Mouse (Mus musculus): ENCODE measurements around the gene Slc16a5. TPM values are rescaled to one million over a fixed set of nuclear protein-coding genes. Genes with fewer than 3 reads are reported as not detected.

Slc16a5 gene
- 10 to 100 TPM in 1 of 2 experiments, 1 to 10 TPM in 1; 2.6 to 13.6 TPM for polyA plus RNA-seq (2017; shearing (Covaris generic))

DNA sequence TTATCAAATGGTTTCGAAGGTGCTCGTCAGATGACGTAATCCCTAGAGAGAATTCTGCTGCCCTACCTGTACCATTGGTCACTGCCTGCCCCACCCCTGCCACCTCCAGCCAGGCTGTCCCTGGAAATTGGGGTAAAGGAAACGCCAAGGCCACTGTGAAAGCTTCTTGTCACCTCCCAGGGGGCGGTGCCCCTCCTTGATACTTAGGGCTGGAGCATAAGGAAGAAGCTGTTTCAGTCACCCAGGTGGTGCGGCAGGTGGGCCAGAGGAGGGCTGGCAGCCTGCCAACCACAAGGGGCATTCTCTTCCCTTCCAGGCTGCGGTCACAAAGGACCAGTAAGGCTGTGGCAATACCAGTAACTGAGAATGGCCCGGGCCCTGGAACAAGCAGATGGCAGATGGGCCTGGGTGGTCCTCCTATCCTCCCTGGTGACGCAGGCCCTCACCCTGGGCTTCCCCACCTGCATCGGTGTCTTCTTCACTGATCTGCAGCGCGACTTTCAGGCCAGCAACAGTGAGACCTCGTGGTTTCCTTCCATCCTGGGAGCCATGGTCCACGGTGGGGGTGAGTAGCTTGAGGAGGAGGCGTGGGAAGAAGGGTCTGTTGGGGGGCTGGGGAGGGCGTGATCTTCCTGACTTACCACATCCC is at the start of gene Slc16a5:
Gene Slc16a5, plus strand, starts transcription at position 232 of the 649 bp plus-strand sequence.

DNA sequence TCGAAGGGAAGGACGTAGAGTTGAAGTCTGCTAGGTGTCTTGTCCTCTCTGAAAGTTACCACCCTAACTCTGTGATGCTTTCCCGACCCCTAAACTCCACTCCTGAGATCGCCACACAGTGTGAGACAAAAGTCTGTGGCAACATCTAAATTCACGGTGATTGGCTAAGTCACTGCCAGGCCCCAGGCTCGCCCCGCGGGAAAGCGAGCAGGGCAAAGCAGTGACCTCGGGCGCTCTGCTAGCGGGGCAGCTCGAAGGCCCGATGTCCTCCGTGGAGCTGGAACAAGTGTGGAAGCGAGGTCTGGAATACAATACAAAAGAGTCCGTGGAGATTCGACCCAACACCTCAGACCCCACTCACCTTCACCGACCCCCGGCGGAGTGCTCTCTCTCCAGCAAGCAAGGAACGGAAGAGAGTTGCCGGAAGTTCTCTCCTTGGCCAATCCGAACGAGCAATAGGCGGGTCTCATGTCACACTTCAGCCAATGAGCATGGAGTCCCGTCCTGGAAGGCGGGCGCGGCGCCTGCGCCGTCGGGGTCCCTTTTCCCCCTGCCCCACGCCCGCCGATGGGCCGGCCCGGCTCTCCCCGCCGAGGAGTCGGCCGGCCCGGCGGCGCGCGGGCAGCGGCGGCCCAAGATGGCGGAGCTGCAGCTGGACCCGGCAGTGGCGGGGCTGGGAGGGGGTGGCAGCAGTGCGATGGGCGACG is 42.6 kb upstream of the Slc16a5 start, which contains the start of the genes Atp5h and Kctd2:
Gene Atp5h, minus strand, starts transcription at position 432 of the 707 bp plus-strand sequence.
Gene Kctd2, plus strand, starts transcription at position 598 of the 707 bp plus-strand sequence.

DNA sequence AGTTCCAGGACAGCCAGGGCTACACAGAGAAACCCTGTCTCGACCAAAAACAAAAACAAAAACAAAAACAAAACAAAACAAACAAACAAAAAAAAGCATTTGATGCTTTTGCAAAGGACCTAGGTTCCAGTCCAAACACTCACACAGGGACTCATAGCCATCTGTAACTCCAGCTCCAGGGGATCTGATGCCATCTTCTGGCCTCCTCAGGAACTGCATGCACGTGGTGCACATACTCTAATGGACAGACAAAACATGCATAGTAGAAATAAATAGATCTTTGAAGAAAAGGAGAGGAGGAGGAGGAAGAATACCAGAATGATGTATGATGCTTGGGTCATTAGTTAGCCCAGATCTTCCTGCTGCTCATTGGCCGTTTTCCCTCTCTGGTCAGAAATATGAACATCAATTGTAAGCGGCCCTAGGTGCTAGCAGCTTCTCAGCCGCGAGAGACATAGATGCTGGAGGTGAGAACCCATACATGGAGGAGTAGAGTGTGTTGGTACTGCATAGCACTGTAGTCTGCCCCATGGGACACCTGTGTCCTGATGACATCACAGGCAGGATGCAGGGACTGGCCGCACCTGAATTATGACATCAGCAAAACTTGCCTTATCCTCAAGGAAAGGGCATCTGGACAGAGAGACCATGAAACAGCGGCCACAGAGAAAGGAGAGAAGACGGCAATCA is 22.2 kb upstream of the Slc16a5 start, which contains the start of gene Trim80:
Gene Trim80, plus strand, starts transcription at position 640 of the 690 bp plus-strand sequence.

DNA sequence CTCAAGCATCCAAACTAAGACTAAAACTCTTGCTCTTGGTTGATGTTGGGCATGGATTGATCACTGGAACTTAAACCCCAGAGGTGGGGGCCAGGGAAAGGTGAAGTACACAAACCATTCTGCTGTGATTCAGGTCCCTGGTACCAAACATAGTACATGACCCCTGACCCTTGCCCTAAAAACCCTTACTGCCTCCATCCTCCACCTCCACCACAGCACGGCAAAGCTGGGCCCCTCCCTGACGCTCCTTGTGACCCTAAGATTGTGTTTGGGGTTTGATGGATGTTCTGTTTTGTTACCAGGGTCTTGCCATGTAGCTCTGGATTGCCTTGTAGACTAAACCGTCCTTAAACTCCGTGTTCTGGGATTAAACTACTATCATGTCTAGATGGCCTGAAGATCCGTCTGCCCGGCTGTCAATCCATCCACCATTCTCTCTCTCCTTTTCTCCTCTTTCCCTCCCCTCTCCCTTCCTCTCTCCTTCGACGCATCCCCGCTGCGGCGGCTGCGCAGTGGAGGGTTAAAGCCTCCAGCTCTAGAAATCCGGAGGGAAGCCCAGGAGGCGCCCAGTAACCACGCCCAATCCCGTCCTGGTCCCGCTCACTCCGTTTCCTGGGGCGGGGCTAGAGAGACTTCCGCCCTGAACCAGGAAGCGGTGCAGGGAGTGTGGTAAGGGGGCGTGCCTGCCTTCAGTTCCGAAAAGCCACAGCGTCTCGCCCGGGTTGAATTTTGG is 12.9 kb downstream of the Slc16a5 start, which contains the start of gene Armc7:
Gene Armc7, plus strand, starts transcription at position 643 of the 733 bp plus-strand sequence.

DNA sequence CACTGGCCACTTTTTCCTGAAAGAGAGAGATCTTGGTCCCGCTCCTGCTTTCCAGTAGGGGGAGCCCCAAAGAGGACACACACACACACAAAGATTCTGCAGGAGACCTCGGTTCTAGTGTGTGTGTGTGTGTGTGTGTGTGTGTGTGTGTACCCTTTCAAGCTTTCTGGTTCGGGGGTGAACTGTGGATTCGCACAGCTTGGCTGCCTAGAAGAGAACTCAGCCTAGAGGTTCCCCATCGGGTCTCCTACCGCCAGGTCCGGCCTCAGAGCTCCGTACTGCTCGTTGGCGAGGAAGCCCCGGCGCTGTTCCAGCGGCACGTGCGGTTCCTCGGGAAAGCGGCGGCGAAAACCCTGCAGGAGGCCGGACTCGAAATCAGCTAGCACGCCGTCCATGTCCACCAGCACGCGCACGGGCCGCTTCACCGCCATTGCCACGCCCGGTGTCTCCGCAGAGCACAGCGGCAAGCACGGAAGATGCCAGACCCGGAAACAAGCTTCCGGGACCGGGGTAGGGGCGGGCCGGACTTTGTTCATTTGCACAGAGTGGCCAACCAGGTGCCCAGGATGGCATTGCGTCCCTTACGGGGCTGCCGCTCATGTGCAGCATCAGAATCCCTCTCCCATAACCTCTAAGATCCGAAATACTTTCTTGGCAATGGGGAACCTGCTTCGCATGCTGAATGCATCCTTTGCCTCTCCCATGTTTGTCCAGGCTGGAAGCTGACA is 29.2 kb downstream of the Slc16a5 start, which contains the start of gene Nt5c:
Gene Nt5c, minus strand, starts transcription at position 507 of the 728 bp plus-strand sequence.

DNA sequence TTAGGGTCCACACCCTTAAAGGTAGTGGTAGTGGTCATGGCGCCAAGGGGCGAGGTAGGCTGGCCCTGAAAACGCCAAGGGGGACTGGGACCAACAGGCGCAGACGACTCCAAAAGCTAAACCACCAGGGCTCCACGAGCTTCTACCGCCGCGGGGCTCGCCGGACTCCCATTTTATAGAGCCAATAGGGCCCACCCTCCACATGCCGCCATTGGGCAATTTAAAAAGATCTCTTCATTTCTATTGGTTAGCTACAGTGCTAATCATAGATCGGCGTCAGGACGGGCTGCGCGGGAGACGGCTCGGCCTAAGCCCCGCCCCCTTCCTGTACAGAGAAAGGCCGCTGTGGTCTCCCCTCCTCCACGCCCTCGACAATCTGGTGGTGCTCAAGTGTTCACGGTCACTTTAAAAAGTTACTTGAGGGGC is 52.0 kb downstream of the Slc16a5 start, which contains the start of gene Jpt1:
Gene Jpt1, minus strand, starts transcription at position 150 of the 426 bp plus-strand sequence.

Other genes starting within 250 kb of the Slc16a5 start
- under 1 TPM in 1 of 2 experiments, not detected in 1; 0.05 TPM for gene Grin2c, start 195.2 kb upstream of the Slc16a5 start, polyA plus RNA-seq (2017; shearing (Covaris generic))
- 10 to 100 TPM; 26.7 to 35.3 TPM for gene Fdxr, start 185.4 kb upstream of the Slc16a5 start, polyA plus RNA-seq (2017; shearing (Covaris generic))
- 1 to 10 TPM in 1 of 2 experiments, under 1 TPM in 1; 0.57 to 1.1 TPM for gene Fads6, start 164.8 kb upstream of the Slc16a5 start, polyA plus RNA-seq (2017; shearing (Covaris generic))
- not detected for gene Otop2, start 155.3 kb upstream of the Slc16a5 start, polyA plus RNA-seq (2017; shearing (Covaris generic))
- gene Ush1g, start 140.4 kb upstream of the Slc16a5 start, polyA plus RNA-seq (2017; shearing (Covaris generic)): not detected
- under 1 TPM in 1 of 2 experiments, not detected in 1; 0.16 TPM for gene Otop3, start 127.7 kb upstream of the Slc16a5 start, polyA plus RNA-seq (2017; shearing (Covaris generic))
- 1 to 10 TPM; 2.2 to 9.0 TPM for gene Hid1, start 94.7 kb upstream of the Slc16a5 start, polyA plus RNA-seq (2017; shearing (Covaris generic))
- gene Cdr2l, start 80.6 kb upstream of the Slc16a5 start, polyA plus RNA-seq (2017; shearing (Covaris generic)): under 1 TPM in 1 of 2 experiments, not detected in 1; 0.41 TPM
- 100 to 1,000 TPM; 139 to 191 TPM for gene Mrpl58, start 58.7 kb upstream of the Slc16a5 start, polyA plus RNA-seq (2017; shearing (Covaris generic))
- 100 to 1,000 TPM; 717 to 796 TPM for gene Atp5h, start 42.5 kb upstream of the Slc16a5 start, polyA plus RNA-seq (2017; shearing (Covaris generic))
- gene Kctd2, start 42.3 kb upstream of the Slc16a5 start, polyA plus RNA-seq (2017; shearing (Covaris generic)): 10 to 100 TPM; 47.7 to 82.2 TPM
- gene Trim80, start 21.9 kb upstream of the Slc16a5 start, polyA plus RNA-seq (2017; shearing (Covaris generic)): under 1 TPM in 1 of 2 experiments, not detected in 1; 0.23 TPM
- 10 to 100 TPM; 69.6 to 70.1 TPM for gene Armc7, start 13.2 kb downstream of the Slc16a5 start, polyA plus RNA-seq (2017; shearing (Covaris generic))
- 100 to 1,000 TPM; 336 to 352 TPM for gene Nt5c, start 29.4 kb downstream of the Slc16a5 start, polyA plus RNA-seq (2017; shearing (Covaris generic))
- gene Jpt1, start 51.9 kb downstream of the Slc16a5 start, polyA plus RNA-seq (2017; shearing (Covaris generic)): 100 to 1,000 TPM; 509 to 536 TPM
- gene Sumo2, start 73.8 kb downstream of the Slc16a5 start, polyA plus RNA-seq (2017; shearing (Covaris generic)): 100 to 1,000 TPM; 793 to 799 TPM
- 10 to 100 TPM; 61.1 to 71.0 TPM for gene Nup85, start 102.0 kb downstream of the Slc16a5 start, polyA plus RNA-seq (2017; shearing (Covaris generic))
- 10 to 100 TPM; 51.8 to 66.7 TPM for gene Mrps7, start 141.5 kb downstream of the Slc16a5 start, polyA plus RNA-seq (2017; shearing (Covaris generic))
- 10 to 100 TPM; 29.5 to 34.3 TPM for gene Gga3, start 141.6 kb downstream of the Slc16a5 start, polyA plus RNA-seq (2017; shearing (Covaris generic))
- gene Mif4gd, start 150.5 kb downstream of the Slc16a5 start, polyA plus RNA-seq (2017; shearing (Covaris generic)): 100 to 1,000 TPM; 167 to 308 TPM
- gene Slc25a19, start 165.8 kb downstream of the Slc16a5 start, polyA plus RNA-seq (2017; shearing (Covaris generic)): 100 to 1,000 TPM in 1 of 2 experiments, 10 to 100 TPM in 1; 58.7 to 111 TPM
- gene Grb2, start 246.1 kb downstream of the Slc16a5 start, polyA plus RNA-seq (2017; shearing (Covaris generic)): 100 to 1,000 TPM; 167 to 275 TPM

Measured in activated CD4-positive, CD25-positive, alpha-beta regulatory T cell (primary cell).